Mouse (Mus musculus) MEL (cell line): ENCODE measurements around the gene F2r. TPM values are rescaled to one million over a fixed set of nuclear protein-coding genes. Genes with fewer than 3 reads are reported as not detected.
A peak's percentile ranks its signal among the peaks of the same experiment; 100 is the strongest.

Source experiments
- DNase-seq: peaks from one replicate; pipeline ENCODE4 v3.0.0; 2011; ENCODE audit warnings: low read depth, low spot score
- H3K27ac ChIP-seq: 2 replicates; pipeline ENCODE4 v1.5.1; 2012; ENCODE audit warnings: low read depth, mild to moderate bottlenecking, control low read depth, low read length, moderate library complexity; ENCODE audit not compliant: control insufficient read depth
- H3K27me3 ChIP-seq, 2 experiments: fragments of 150-350 bp in 1 of 2; sonication (generic) in 1 of 2; 2 replicates each; pipeline ENCODE4 v1.6.1; 2012; ENCODE audit warnings: low read length in 2 of 2, mild to moderate bottlenecking in 2 of 2, improper control_type of control experiment in 1 of 2, moderate library complexity in 1 of 2; ENCODE audit not compliant: insufficient read depth in 2 of 2, control insufficient read depth in 1 of 2
- H3K36me3 ChIP-seq, 2 experiments: 2 replicates each; pipeline ENCODE4 v1.6.1; 2012 to 2014; ENCODE audit warnings: low read length in 2 of 2, improper control_type of control experiment in 1 of 2, inconsistent platforms in 1 of 2, mild to moderate bottlenecking in 1 of 2; ENCODE audit not compliant: insufficient read depth in 2 of 2, control insufficient read depth in 1 of 2
- H3K4me1 ChIP-seq, 2 experiments: fragments of 150-350 bp in 1 of 2; sonication (generic) in 1 of 2; 2 replicates each; pipeline ENCODE4 v1.6.1; 2012; ENCODE audit warnings: low read length in 2 of 2, improper control_type of control experiment in 1 of 2, mild to moderate bottlenecking in 1 of 2; ENCODE audit not compliant: insufficient read depth in 2 of 2, control insufficient read depth in 1 of 2
- H3K4me3 ChIP-seq, 2 experiments: fragments of 150-350 bp in 1 of 2; sonication (generic) in 1 of 2; 2 replicates each; pipeline ENCODE4 v1.5.1; 2012; ENCODE audit warnings: low read depth in 2 of 2, low read length in 2 of 2, mild to moderate bottlenecking in 2 of 2, moderate library complexity in 2 of 2, control low read depth in 1 of 2, improper control_type of control experiment in 1 of 2; ENCODE audit not compliant: control insufficient read depth in 1 of 2, insufficient read depth in 1 of 2
- H3K79me2 ChIP-seq: 2 replicates; pipeline ENCODE4 v1.6.1; 2012; ENCODE audit warnings: mild to moderate bottlenecking, low read length, moderate library complexity; ENCODE audit not compliant: control insufficient read depth, poor library complexity, insufficient read depth
- H3K9ac ChIP-seq: 2 replicates; pipeline ENCODE4 v1.6.1; 2012; ENCODE audit warnings: low read depth, mild to moderate bottlenecking, control low read depth, low read length, moderate library complexity; ENCODE audit not compliant: control insufficient read depth, poor library complexity, severe bottlenecking
- H3K9me3 ChIP-seq: fragments of 150-350 bp; sonication (generic); replicated peaks from 2 replicates; pipeline ENCODE4 v1.6.1; 2012; ENCODE audit warnings: mild to moderate bottlenecking, low read length, improper control_type of control experiment, moderate library complexity; ENCODE audit not compliant: insufficient read depth
- BHLHE40 ChIP-seq: IDR thresholded peaks from 2 replicates; pipeline ENCODE4 v1.6.1; 2012; ENCODE audit warnings: low read depth, mild to moderate bottlenecking, inconsistent platforms, low read length, improper control_type of control experiment, borderline replicate concordance
- CHD2 ChIP-seq: IDR thresholded peaks from 2 replicates; pipeline ENCODE4 v1.6.1; 2011; ENCODE audit warnings: low read length, improper control_type of control experiment
- CTCF ChIP-seq, 3 experiments: IDR thresholded peaks in 2 of 3; conservative IDR thresholded peaks in 1 of 3; 2 replicates each; pipeline ENCODE4 v1.5.1; 2011 to 2012; ENCODE audit warnings: low read length in 3 of 3, low read depth in 2 of 3, mild to moderate bottlenecking in 2 of 3, improper control_type of control experiment in 1 of 3, inconsistent platforms in 1 of 3, mixed read lengths in 1 of 3, moderate library complexity in 1 of 3; ENCODE audit not compliant: control insufficient read depth in 1 of 3, insufficient read depth in 1 of 3, poor library complexity in 1 of 3, severe bottlenecking in 1 of 3
- ELF1 ChIP-seq: IDR thresholded peaks from 2 replicates; pipeline ENCODE4 v1.6.1; 2014; ENCODE audit warnings: low read depth, mild to moderate bottlenecking, inconsistent platforms, low read length, improper control_type of control experiment, moderate library complexity
- EP300 ChIP-seq, 2 experiments: IDR thresholded peaks; 2 replicates each; pipeline ENCODE4 v1.6.1; 2011; ENCODE audit warnings: improper control_type of control experiment in 2 of 2, low read length in 2 of 2, low read depth in 1 of 2, mild to moderate bottlenecking in 1 of 2
- ETS1 ChIP-seq: IDR thresholded peaks from 2 replicates; pipeline ENCODE4 v1.6.1; 2012; ENCODE audit warnings: low read depth, mild to moderate bottlenecking, inconsistent platforms, low read length, improper control_type of control experiment, moderate library complexity
- MAX ChIP-seq: IDR thresholded peaks from 2 replicates; pipeline ENCODE4 v1.6.1; 2011; ENCODE audit warnings: low read length, improper control_type of control experiment
- MAZ ChIP-seq: IDR thresholded peaks from 2 replicates; pipeline ENCODE4 v1.6.1; 2012; ENCODE audit warnings: low read depth, mild to moderate bottlenecking, inconsistent platforms, low read length, improper control_type of control experiment
- NRF1 ChIP-seq: IDR thresholded peaks from 2 replicates; pipeline ENCODE4 v1.6.1; 2014; ENCODE audit warnings: low read depth, mild to moderate bottlenecking, inconsistent platforms, low read length, improper control_type of control experiment, moderate library complexity; ENCODE audit not compliant: poor library complexity, insufficient read depth, severe bottlenecking
- SIN3A ChIP-seq: IDR thresholded peaks from 2 replicates; pipeline ENCODE4 v1.6.1; 2012; ENCODE audit warnings: low read length, improper control_type of control experiment, inconsistent platforms
- SMC3 ChIP-seq: IDR thresholded peaks from 2 replicates; pipeline ENCODE4 v1.6.1; 2011; ENCODE audit warnings: low read depth, low read length, improper control_type of control experiment
- TAL1 ChIP-seq: IDR thresholded peaks from 2 replicates; pipeline ENCODE4 v1.6.1; 2012; ENCODE audit warnings: mild to moderate bottlenecking, inconsistent platforms, low read length, moderate library complexity, mixed read lengths
- USF2 ChIP-seq, 2 experiments: IDR thresholded peaks; 2 replicates each; pipeline ENCODE4 v1.6.1; 2011 to 2012; ENCODE audit warnings: improper control_type of control experiment in 2 of 2, low read length in 2 of 2, borderline replicate concordance in 1 of 2, inconsistent platforms in 1 of 2, low read depth in 1 of 2, mild to moderate bottlenecking in 1 of 2; ENCODE audit not compliant: insufficient read depth in 1 of 2
- ZC3H11A ChIP-seq: IDR thresholded peaks from 2 replicates; pipeline ENCODE4 v1.6.1; 2012; ENCODE audit warnings: low read depth, mild to moderate bottlenecking, inconsistent platforms, low read length, improper control_type of control experiment
- polyA plus RNA-seq, 2 experiments: library from polyadenylated mRNA; stranded (reverse) in 1 of 2; unstranded in 1 of 2; fragments of >175 nt in 1 of 2; fragments of >200 nt in 1 of 2; gene quantifications; 2 replicates each; pipeline versions ENCODE4 v1.2.1 to v1.2.4; 2012; ENCODE audit warnings: low replicate concordance in 2 of 2, low read depth in 1 of 2; ENCODE audit not compliant: insufficient read length in 2 of 2, insufficient read depth in 1 of 2, missing spikeins in 1 of 2
- total RNA-seq: library from RNA; depleted of rRNA; stranded (reverse); fragments of 300-350 nt; gene quantifications from 2 replicates; pipeline ENCODE4 v1.2.3, GENCODE M21; 2012

The F2r gene
- total and polyA plus RNA-seq, 3 experiments, result 19.1 to 32.7 TPM; not detected in 1

GRCm38 (mm10) chr13:95566841-95567551, 51.3 kb downstream of the F2r start:
- Histone ChIP-seq H3K9me3 (no peaks in the 10 kb centered on the region), H3K4me3 (no peak overlapping the region), H3K36me3 (no peaks in the 10 kb centered on the region), H3K4me1 (no peaks in the 10 kb centered on the region; a peak in 1 of 4 replicates), H3K9ac (no peak overlapping the region), H3K27ac (no peak overlapping the region), H3K79me2 (no peaks in the 10 kb centered on the region), H3K27me3 (no peaks in the 10 kb centered on the region)
- TF ChIP-seq ETS1, result 0 out of 2 replicates have a peak, but pooled peaks have one; percentile 7
- TF ChIP-seq EP300 (IDR thresholded peaks at IDR 0.05; ENCODE audit: low read depth in 1 of 2, low read length in 2 of 2), result peak in 1 of 2 experiments; percentile 44; a peak in 2 of 4 replicates
- TF ChIP-seq MAX, result no peak
- TF ChIP-seq TAL1, result peak; percentile 34; the same call in 1 of the 2 replicates
- DNase-seq, result peak; percentile 33

DNA sequence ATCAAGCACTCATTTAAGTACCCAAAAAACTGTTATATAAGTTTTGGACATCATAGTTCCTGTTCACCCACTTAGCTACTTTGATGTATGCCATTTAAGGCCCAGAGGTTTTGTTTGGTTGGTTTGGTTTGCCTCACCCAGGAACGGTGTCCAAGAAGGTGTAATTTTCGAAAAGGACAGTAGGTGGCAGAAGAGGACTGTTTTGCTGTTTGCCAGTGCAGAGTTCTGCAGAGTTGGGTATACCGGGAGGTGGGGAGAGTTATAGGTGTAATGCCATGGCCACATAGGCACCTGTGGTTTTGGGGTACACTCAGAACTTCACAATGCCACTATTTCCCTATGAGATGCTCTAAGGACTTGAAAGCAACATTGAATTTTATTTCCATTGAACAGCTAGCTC, 54.6 kb downstream of the F2r start:
- no peaks in the 10 kb centered on the region; a peak in 1 of 4 replicates for H3K4me1 ChIP-seq
- H3K36me3 ChIP-seq, result no peaks in the 10 kb centered on the region
- peak; percentile 70 to 96 (median 84) for TF ChIP-seq CTCF (IDR thresholded peaks at IDR 0.05 in 2 of 3, conservative IDR thresholded peaks at IDR 0.05 in 1 of 3; ENCODE audit: control insufficient read depth in 1 of 3, insufficient read depth in 1 of 3, low read depth in 2 of 3, low read length in 3 of 3, poor library complexity in 1 of 3, severe bottlenecking in 1 of 3)
- 0 out of 2 replicates have a peak, but pooled peaks have one; percentile 34 for TF ChIP-seq MAZ
- 0 out of 2 replicates have a peak, but pooled peaks have one; percentile 17 for TF ChIP-seq BHLHE40
- TF ChIP-seq CHD2, result no peak
- TF ChIP-seq SMC3, result peak; percentile 98
- TF ChIP-seq SIN3A, result peak; percentile 36; the same call in 1 of the 2 replicates
- TF ChIP-seq ZC3H11A, result peak; percentile 99
- no peak for TF ChIP-seq USF2 (IDR thresholded peaks at IDR 0.05; ENCODE audit: borderline replicate concordance in 1 of 2, insufficient read depth in 1 of 2, low read depth in 1 of 2, low read length in 2 of 2)
- no peaks in the 10 kb centered on the region for H3K27me3 ChIP-seq
- no peak overlapping the region for H3K27ac ChIP-seq
- no peaks in the 10 kb centered on the region for H3K9me3 ChIP-seq
- H3K4me3 ChIP-seq, result no peak overlapping the region
- H3K9ac ChIP-seq, result no peak overlapping the region
- no peaks in the 10 kb centered on the region for H3K79me2 ChIP-seq
- DNase-seq, result peak; percentile 77

GRCm38 (mm10) chr13:95563066-95563610, 55.1 kb downstream of the F2r start:
- Histone ChIP-seq H3K4me3 (no peak overlapping the region), H3K9ac (no peak overlapping the region), H3K9me3 (no peaks in the 10 kb centered on the region)
- TF ChIP-seq NRF1 (no peak), ELF1 (no peak), USF2 (IDR thresholded peaks at IDR 0.05; ENCODE audit: borderline replicate concordance in 1 of 2, insufficient read depth in 1 of 2, low read depth in 1 of 2, low read length in 2 of 2) (no peak)
- TF ChIP-seq, all 39 proteins: peak for 0
- no peak for DNase-seq
- H3K27me3 ChIP-seq, result no peaks in the 10 kb centered on the region
- no peaks in the 10 kb centered on the region for H3K79me2 ChIP-seq
- no peak overlapping the region for H3K27ac ChIP-seq
- no peaks in the 10 kb centered on the region; a peak in 1 of 4 replicates for H3K4me1 ChIP-seq
- no peaks in the 10 kb centered on the region for H3K36me3 ChIP-seq
